In the genomic region with DNA sequence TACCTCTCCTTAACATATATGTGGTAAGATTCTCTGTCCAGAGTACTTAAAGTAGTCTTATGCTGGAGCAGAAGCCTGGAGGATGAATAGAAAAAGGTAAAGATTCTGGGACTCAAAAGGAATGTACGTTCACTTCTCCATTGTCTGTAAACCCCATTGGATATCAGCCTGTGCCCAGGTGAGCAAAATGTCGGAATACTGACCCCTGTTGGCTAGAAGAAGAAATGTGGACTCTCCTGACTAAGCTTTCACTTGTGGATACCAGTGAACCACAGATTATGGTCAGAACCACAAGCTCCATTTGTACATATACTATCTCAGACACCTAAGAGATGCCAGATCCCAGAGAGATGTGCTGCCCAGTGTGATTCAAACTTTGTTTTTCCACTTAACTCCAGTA, we compare ENCODE assay signal across 10 mouse cellular contexts.
A peak's percentile ranks its signal among the peaks of the same experiment; 100 is the strongest.
DNase-seq lines count a peak whose midpoint lies in the region; ATAC-seq and TF ChIP-seq lines count a peak whose summit lies in the region.
"Had no signal": no experiment of that assay in that cellular context is flagged by ENCODE, and none has a peak within 500 bp of the region (broad histone marks: within the 10 kb centered on the region; RNA-seq: fewer than 3 reads in every experiment).

No protein-coding gene starts in this region.

- H3K9ac ChIP-seq in forebrain, embryonic 14.5 days (ENCODE audit: low read length): no peak overlapping the region
- H3K9ac ChIP-seq in intestine, embryonic 15.5 days: no peak overlapping the region
- H3K9ac ChIP-seq: forebrain, postnatal 0 days; liver, embryonic 14.5 days had no signal

- peak; percentile 16 for DNase-seq in forebrain, embryonic 14.5 days (ENCODE audit: low spot score)
- no peak for DNase-seq in forebrain, embryonic 10.5 days (ENCODE audit: extremely low spot score, low spot score)
- peak; percentile 9 for DNase-seq in lung, postnatal 36 days
- DNase-seq in lung, adult 2 months: no peak
- DNase-seq in cerebellum, postnatal 10 days: peak; percentile 43 to 52
- DNase-seq in mesoderm, embryonic 11.5 days (ENCODE audit: low read depth, low spot score): peak; percentile 29
- DNase-seq: forebrain, postnatal 0 days had no signal

- H3K4me2 ChIP-seq in forebrain, embryonic 14.5 days (ENCODE audit: low read length): no peak overlapping the region
- no peak overlapping the region for H3K4me2 ChIP-seq in intestine, embryonic 15.5 days (replicated peaks)

- no peaks in the 10 kb centered on the region for H3K36me3 ChIP-seq in forebrain, embryonic 14.5 days (ENCODE audit: control insufficient read depth, insufficient read depth, low read length)
- H3K36me3 ChIP-seq in forebrain, embryonic 10.5 days (replicated peaks): no peaks in the 10 kb centered on the region
- H3K36me3 ChIP-seq in intestine, embryonic 15.5 days: no peaks in the 10 kb centered on the region

- no peaks in the 10 kb centered on the region for H3K27me3 ChIP-seq in forebrain, embryonic 14.5 days (replicated peaks; ENCODE audit: control insufficient read depth, insufficient read depth, low read length)
- H3K27me3 ChIP-seq in forebrain, embryonic 10.5 days (ENCODE audit: poor library complexity, severe bottlenecking): no peaks in the 10 kb centered on the region
- H3K27me3 ChIP-seq in intestine, embryonic 15.5 days (replicated peaks): no peaks in the 10 kb centered on the region

- no peak for TF ChIP-seq CTCF in lung, adult 2 months (IDR thresholded peaks at IDR 0.05; ENCODE audit: insufficient read depth, low read length)

- 18% methylated on average over 2 of the region's 2 CpGs for WGBS in forebrain, embryonic 14.5 days
- 25% methylated on average over 2 of the region's 2 CpGs for WGBS in forebrain, embryonic 10.5 days
- WGBS in lung, adult 2 months: 18% methylated on average over 2 of the region's 2 CpGs
- WGBS in intestine, embryonic 15.5 days: 27% methylated on average over 2 of the region's 2 CpGs

- H3K27ac ChIP-seq in forebrain, embryonic 14.5 days (ENCODE audit: low read depth, low read length): no peak overlapping the region
- H3K27ac ChIP-seq in forebrain, embryonic 10.5 days: no peak overlapping the region
- H3K27ac ChIP-seq in intestine, embryonic 15.5 days: no peak overlapping the region
- H3K27ac ChIP-seq: liver, embryonic 14.5 days had no signal

- TF ChIP-seq POLR2A in lung, adult 2 months (IDR thresholded peaks at IDR 0.05; ENCODE audit: borderline replicate concordance, extremely low read depth, low read depth, low read length): no peak

- no peak overlapping the region for H3K4me3 ChIP-seq in forebrain, embryonic 14.5 days (ENCODE audit: low read depth, low read length)
- no peak overlapping the region for H3K4me3 ChIP-seq in forebrain, embryonic 10.5 days
- H3K4me3 ChIP-seq in lung, adult 2 months (replicated peaks; ENCODE audit: extremely low read depth, low read depth, low read length): no peak overlapping the region
- no peak overlapping the region for H3K4me3 ChIP-seq in intestine, embryonic 15.5 days (replicated peaks)

- no peak for ATAC-seq in forebrain, embryonic 14.5 days
- ATAC-seq in megakaryocyte, adult 5-6 weeks (ENCODE audit: poor library complexity, severe bottlenecking): no peak
- ATAC-seq in intestine, embryonic 15.5 days: no peak
- ATAC-seq: forebrain, postnatal 0 days had no signal

- H3K9me3 ChIP-seq in forebrain, embryonic 14.5 days (replicated peaks; ENCODE audit: control insufficient read depth, low read length): no peaks in the 10 kb centered on the region
- no peaks in the 10 kb centered on the region for H3K9me3 ChIP-seq in forebrain, embryonic 10.5 days
- H3K9me3 ChIP-seq in intestine, embryonic 15.5 days: no peaks in the 10 kb centered on the region

- no peaks in the 10 kb centered on the region for H3K4me1 ChIP-seq in forebrain, embryonic 14.5 days (ENCODE audit: control insufficient read depth, insufficient read depth, low read length)
- H3K4me1 ChIP-seq in forebrain, embryonic 10.5 days: no peaks in the 10 kb centered on the region
- H3K4me1 ChIP-seq in lung, adult 2 months (ENCODE audit: control insufficient read depth, insufficient read depth, low read length): no peaks in the 10 kb centered on the region
- no peaks in the 10 kb centered on the region for H3K4me1 ChIP-seq in intestine, embryonic 15.5 days (replicated peaks)

Comparison
In these comparisons a context has a peak if more than half of its experiments do, and no peak if none do; other contexts are left out.
1. DNase-seq: peak in forebrain, embryonic 14.5 days (single experiment), lung, postnatal 36 days (single experiment), cerebellum, postnatal 10 days (2 of 2) and mesoderm, embryonic 11.5 days (single experiment); none in forebrain, embryonic 10.5 days (single experiment) and lung, adult 2 months (single experiment).